Mouse (Mus musculus) layer of hippocampus, adult 11-12 months (tissue): ENCODE measurements at regions not wholly inside any gene's neighbourhood (a gene's known extent, or its start where the extent isn't known, plus 50 kb on each side); places are given as distances from the start of the nearest gene placed in this dataset.

Experiments
- DNase-seq: peaks from one replicate; pipeline ENCODE4 v3.0.0; 2022; ENCODE audit warnings: low spot score

GRCm38 (mm10) chr11:27833736-27834135 lies 505.9 kb downstream of the Gm6685 start:
- DNase-seq = peak; percentile 25

- DNase-seq = no peak
These were observed 539.6 kb downstream of the Gm6685 start for GRCm38 (mm10) chr11:27799826-27800620.

- no peak for DNase-seq
These were observed 585.8 kb downstream of the Gm6685 start for GRCm38 (mm10) chr11:27753913-27754218.

GRCm38 (mm10) chr11:27753212-27753912 lies 586.3 kb downstream of the Gm6685 start:
- peak; percentile 31 for DNase-seq

- no peak for DNase-seq
These were observed 613.6 kb downstream of the Gm6685 start for GRCm38 (mm10) chr11:27726109-27726508.

GRCm38 (mm10) chr11:27721346-27721745 lies 618.3 kb downstream of the Gm6685 start:
- DNase-seq = peak; percentile 4

GRCm38 (mm10) chr11:27672436-27672835 lies 667.2 kb downstream of the Gm6685 start:
- no peak for DNase-seq
